Mouse (Mus musculus): ENCODE results near the gene Lpar5. TPM values are rescaled to one million over a fixed set of nuclear protein-coding genes. Genes with fewer than 3 reads are reported as not detected.
A peak's percentile ranks its signal among the peaks of the same experiment; 100 is the strongest.

Lpar5 gene
- total RNA-seq, 2 experiments from 2014 or later = 0.94 to 1.6 TPM

DNA sequence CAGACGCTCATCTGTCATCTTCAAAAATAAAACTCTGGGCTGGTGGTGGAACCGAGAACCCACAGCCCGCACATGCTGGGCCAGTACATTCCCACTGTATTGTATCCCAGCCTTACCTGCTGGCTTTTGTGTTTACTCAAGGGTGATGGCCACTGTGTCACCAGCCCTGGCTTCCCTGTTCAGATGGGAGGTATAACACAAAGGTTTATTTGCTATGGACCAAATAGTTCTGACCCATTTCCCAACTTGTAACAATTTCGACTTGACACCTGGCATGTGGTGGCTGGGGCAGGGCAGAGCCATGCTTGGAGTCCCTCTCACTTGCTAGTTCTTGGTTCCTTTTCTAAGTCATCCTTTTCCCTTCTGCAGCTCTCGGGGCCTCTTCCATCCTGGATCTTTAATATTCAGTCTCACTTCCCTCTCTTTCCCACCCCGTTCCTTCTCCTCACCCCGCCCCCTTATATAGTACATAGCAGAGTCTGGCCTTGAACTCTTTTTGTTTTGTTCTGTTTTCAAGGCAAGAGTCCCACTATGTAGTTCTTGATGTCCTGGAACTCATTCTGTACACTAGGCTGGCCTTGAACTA is 15.2 kb downstream of the Lpar5 start:
- no peak for DNase-seq (ENCODE audit: low spot score in 2 of 2)

DNA sequence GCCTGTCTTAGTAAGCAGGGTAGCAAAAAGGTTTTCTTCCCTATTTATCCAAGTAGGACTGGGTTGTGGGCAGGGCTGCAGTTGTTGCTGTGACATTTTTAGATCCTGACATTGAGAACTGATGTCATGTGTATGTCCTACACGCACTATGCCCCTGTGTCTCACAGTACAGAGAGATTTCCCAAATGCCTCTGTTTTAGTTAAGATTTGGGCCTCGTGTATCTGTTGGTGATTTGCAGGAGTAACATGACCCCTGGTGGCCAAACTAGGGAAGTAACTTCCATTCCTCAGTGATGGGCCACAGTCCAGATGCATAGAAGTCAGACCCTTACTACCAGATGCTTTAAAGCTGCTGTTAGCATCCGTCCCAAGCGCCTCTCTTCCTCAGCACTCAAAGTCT is 16.7 kb downstream of the Lpar5 start:
- peak; percentile 66 to 83 for DNase-seq (ENCODE audit: low spot score in 2 of 2)

DNA sequence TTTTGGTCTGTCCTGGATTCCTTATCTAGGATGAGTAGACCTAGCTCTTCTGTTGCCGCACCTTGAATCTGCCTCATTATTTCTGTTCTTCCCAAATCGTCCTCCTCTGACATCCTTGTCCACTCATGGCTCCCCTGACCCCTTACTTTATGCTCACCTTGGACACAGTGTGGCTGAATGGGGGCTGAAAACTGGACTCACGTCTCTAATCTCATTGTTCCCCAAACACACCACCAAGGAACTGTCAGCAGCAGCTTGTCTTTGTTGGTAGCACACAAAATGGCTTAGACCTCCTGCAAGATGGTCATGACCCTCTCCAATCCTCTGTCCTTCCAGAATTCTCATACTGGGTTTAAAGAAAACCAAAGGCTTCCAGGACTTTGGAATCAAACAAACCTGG is 20.2 kb downstream of the Lpar5 start:
- DNase-seq (ENCODE audit: low spot score in 2 of 2) = no peak

DNA sequence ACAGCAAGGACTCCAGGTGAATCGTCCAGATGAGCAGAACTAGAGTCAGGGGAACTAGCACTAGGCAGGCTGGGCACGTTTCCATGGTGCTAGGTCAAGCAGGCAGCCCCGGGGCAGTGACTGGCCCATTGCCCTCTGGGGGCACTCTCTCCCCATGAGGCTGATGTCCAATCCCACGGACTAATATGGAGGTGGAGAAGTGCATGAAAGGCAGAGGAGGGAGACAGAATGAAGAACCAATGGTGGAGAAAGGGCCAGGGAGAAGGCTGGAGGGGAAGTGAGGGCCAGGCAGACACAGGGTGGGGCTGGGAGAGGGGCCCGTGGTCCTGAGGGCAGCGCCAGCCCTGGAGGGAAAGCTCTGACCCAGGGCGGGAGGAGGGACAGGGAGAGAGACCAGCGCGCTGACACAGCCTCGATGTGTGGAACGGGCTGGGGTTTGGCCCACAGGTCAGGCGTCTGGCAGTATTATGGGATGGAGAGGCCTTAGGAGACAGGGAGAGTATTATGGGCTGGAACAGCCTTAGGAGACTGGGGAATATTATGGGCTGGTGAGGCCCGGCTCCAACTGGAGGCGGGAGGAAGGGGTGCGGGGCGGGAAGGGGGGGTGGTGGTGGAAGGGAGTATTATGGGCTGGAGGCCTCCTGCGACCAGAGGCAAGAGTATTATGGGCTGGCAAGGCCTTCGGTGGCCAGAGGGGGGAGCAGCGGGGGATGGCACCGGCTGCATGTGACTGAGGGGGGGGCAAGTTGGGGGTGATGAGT is 21.0 kb downstream of the Lpar5 start:
- peak; percentile 76 to 83 for DNase-seq (ENCODE audit: low spot score in 2 of 2)

DNA sequence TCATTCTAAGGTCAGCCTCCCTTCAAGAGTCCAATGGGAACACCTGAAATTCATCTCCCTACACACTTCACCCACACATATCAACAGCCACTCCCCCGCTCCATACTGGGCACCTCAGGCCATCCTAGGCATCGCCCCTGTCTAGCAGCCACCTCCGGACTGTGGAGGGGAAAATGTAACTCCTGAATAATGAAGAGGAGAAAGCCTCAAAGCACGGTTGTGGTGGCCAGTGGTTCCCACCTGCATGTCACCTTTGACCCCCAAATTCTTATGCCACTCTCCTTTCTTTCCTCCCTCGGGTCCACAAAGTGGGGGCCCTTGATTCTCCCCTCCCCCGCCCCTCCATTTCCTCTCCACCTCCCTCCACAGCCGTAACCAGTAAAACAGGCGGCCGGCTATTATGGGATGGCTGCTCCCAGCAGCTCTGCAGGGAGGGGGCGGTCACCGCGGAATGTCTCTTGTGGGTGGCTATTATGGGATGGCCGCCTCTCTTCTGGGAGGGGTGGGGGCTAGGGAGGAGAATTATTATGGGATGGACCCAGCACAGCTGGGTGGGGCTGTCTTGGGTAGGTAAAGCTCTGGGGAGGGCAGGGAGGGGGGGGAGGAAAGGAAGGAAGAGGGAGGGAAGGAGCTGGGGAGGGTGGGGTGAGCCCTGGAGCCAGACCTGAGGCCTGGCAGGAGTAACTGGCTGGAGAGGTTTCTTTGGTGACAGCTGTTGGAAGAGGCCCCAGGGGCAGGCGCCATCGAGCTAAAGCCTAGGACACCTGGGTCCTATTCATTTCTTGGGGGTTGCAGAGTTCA is 22.0 kb downstream of the Lpar5 start:
- DNase-seq (ENCODE audit: low spot score in 2 of 2) = peak; percentile 78 to 91

DNA sequence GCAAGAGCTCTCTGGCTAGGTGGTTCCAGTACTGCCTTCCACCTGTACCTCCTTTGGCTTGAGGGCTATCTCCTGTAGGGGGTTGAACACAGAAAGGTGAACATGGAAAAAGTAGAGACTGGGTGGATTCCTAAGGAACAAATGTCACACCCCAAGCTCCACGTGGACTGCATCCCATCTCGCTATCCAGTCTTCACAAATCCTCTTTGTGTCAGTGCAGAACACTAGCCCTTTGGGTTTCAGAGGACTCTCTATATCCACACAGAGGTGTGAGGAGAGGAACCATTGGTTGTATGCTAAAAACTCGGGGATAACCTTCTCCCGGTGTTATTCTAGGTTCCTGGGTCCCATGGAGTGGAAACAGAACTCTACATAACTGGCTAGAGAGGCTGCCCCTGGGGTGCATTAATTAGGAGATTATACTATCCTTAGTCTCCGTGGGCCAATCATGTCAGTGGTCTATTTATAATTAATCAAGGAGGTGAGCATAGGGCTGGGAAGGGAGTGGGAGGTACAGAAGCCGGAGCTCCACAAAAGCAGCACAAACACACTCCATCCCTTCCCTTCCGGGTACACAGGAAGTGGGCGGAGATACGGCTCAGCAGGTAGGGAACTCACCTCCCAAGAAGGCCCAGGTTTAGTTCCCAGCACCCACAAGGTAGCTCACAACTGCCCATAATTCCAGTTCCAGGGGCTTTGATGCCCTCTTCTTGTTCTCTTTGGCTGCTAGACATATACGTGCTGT is 22.8 kb downstream of the Lpar5 start:
- no peak for DNase-seq (ENCODE audit: low spot score in 2 of 2)

DNA sequence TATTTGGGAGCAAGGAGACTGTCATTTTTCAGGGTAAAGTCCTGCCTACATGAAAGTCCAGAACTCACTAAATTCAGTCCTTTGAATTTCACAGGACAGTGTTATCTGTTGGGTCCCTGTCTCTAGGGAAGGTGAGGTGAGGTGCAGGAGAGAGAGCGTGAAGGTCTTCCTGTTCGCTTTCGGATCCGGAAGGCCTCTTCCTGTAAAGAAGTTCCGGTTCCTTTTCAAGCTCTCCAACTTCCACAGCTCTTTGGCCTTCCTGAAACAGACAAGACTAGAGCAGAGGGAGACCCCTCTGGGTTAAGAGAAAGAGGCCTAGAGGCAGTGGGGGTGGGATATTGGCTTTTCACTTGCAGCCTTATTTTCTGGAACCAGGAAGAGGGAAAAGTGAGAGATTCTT is 24.7 kb downstream of the Lpar5 start:
- DNase-seq (ENCODE audit: low spot score in 2 of 2) = no peak

DNA sequence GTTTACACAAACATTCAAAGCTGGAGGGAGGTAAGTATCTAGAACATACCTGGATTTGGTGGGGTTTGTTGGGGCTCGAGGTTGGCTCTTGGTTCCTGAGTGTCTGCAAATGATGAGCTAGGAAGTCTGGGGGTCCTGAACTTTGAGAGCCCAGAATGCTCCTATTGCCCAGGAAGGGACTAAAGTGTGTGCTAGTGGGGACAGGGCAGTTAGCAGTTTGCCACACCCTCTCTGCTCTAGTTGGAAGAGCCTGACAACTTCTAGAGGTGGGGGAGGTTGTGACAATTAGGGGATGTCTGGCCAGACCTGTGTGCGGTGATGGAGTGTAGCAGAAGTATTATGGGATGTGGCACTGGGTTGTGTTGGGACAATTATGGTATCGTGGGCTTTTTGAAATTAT is 27.1 kb downstream of the Lpar5 start:
- DNase-seq (ENCODE audit: low spot score in 2 of 2) = no peak

DNA sequence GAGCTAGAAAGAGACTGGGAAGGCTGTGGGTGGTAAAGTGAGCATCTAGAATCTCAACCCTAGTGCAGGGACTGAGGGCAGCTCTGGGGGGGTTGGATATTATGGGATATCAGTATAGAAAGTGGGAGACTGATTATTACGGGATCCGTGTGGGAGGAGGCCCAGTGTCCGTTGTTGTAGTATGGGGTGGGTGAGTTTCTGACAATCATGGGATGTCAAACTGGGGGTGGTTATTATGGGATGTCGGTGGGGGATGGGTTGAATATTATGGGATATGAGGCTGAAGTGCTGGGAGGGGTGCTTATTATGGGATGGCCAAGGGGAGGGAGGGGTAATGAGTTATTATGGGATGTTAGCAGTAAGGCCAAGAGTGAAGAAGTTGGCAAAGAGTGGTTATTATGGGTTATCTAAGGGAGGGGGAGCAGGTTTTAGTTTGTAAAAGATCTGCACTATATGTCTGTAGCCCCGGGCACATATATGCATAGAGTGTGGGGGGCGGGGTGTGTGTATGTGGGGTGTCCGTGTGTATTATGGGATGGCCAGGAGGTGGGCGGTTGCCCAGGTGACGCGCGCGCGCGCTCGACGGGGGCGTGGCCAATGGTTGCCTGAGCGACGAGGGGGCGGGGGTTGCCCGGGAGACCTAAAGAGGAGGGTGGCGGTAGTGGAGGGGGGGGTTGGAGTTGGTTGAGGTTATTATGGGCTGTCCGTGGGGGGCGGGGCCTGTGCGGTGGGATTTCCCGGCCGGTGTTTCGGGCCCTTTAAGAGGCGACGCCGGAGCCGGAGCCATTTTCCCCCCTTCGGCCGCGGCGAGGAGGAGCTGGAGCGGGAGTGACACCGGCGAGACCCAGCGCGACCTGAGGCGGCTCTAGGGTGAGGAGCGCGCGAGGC is 27.9 kb downstream of the Lpar5 start, which contains the start of gene Chd4:
TSS of gene Chd4 (plus strand) at position 591 of the 888 bp plus-strand sequence.
- DNase-seq (ENCODE audit: low spot score in 2 of 2) = peak; percentile 90 to 97

DNA sequence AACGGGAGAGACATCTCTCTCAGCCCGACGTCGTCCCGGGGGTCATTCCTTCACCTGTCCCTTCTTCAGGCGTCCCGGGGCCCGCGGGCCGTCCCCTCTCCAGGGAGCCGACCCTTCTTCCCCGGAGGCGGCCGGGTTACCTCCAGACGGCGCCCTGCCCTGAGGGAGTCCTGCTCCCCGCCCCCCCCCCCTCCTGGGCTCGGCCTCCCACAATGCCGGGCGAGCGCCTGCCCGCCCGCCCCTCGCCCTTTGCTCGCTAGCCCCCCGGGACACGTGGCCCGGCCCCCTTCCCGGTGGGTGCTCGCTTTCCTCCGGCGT is 28.5 kb downstream of the Lpar5 start:
- DNase-seq (ENCODE audit: low spot score in 2 of 2) = no peak

DNA sequence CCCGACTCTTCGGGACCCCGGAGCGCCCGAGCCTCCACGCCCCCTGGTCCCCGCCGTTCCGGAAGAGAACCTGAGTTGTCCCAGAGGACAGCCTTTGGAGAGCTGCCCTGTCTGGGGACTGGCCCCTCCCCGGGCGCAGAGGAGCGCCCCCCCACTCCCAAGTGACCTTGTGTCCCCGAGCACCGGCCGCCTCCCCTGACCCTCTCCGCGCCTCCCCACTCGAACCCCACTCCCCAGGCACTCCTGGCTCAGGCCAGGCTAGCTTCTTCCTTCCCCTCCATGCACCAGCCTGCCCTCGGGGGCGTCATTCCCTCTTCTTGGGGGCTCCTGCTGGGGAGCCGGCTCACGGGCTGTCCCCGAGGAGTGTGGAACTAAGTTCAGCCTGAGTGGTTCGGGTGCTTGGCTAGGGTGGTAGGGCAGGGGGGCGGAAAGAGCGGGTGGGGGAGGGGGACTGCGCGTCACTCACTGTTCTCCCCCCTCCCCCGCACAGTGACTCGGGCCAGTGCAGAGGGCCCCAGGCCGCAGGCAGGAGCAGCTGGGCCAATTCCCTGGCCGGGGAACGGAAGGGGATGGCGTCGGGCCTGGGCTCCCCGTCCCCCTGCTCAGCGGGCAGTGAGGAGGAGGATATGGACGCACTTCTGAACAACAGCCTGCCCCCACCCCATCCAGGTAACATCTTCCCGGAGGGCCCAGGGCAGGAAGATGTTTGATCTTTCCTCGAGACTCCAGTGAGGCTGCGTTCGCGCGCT is 29.1 kb downstream of the Lpar5 start:
- DNase-seq (ENCODE audit: low spot score in 2 of 2) = peak; percentile 61 to 62

DNA sequence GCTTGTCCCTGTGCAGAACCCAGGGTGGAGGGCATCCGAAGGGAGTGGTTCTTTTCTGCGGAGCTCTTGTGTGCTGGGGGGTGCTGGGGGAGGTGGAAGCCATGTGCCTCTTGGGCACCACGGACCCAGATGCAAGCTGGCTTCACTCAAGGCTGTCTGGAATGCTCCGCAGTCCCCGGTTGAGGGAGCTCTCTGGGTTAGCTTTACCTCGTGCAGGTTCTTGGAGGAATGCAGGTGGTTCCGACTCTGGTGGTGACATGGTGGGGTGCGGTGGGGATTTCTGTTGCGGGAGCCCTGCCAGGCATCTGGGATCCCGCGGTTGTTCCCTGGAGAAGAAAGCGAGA is 29.6 kb downstream of the Lpar5 start:
- no peak for DNase-seq (ENCODE audit: low spot score in 2 of 2)

DNA sequence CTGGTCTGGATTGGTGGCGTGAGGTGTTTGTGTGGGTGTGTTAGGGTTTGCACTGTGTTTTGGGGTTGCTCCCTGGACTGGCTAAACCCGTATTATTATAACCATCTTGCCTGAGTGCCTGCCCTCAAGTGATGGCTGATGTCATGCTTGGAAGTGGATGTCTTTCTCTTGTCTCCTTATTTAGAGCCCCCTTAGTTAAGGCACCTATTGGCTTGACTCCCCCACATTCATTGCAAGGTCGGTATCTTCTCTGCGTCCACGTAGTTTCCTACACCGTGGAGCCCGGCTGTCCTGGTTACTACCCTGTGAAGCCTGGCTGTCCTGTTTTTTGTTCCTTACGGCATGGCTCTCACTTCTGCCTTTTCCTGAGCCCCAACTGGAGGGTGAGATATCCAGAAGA is 30.2 kb downstream of the Lpar5 start:
- no peak for DNase-seq (ENCODE audit: low spot score in 2 of 2)

DNA sequence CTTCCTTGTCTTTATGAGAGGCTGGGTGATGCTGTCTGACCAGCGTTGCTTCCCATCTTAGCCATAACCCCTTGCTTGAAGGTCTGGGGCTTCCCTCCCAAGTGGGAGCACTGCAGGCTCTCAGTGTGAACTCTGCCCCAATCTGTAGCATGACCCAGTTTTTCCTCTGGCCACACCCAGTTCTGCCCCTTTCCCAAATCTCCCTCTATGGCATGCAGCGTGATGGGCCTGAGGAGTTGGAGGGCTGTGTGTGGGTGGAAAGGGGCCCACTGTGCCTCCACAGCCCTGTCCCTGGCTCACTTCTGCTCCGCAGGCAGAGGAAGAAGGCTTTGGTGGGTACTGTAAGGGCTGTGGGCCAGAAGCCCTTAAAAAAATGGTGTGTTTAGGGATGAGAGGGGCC is 30.8 kb downstream of the Lpar5 start:
- DNase-seq (ENCODE audit: low spot score in 2 of 2) = no peak

DNA sequence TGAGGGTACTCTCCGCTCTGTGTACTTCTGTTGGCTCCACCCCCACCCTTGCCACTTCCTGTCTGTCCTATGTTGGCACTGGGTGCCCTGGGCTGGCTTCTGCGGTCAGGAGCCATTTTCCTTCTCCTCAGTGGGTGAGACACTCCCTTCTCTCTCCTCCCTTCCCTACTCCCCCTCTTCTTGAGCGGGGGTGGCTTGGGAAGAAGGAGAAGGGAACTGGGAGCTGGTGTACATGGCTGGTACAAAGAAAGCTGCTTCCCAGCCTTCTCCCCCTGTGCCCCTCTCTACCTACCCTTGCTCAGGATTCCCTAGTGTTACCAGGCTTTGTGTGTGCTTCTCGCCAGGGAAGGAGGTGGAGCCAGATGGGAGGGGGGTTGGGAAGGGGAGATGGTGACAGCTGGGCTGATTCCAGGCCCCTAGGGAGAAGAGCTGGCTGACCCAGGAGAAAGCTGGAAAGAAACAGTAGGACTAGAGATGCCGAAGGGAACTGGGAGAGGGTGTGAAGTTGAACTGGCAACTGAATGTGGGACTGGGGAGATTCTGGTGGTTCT is 31.8 kb downstream of the Lpar5 start:
- no peak for DNase-seq (ENCODE audit: low spot score in 2 of 2)

DNA sequence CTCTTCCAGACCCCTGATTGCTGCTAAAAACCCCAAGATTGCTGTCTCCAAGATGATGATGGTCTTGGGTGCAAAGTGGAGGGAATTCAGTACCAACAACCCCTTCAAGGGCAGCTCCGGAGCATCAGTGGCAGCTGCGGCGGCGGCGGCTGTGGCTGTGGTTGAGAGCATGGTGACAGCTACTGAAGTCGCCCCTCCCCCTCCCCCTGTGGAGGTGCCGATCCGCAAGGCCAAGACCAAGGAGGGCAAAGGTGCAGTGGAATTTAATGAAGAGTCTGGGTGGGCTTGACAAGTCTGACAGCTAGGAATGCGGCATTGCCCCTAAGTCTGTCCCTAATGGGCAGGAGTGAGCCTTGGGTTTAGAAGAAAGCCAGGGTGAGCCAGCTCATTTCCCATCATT is 33.7 kb downstream of the Lpar5 start:
- no peak for DNase-seq (ENCODE audit: low spot score in 2 of 2)

DNA sequence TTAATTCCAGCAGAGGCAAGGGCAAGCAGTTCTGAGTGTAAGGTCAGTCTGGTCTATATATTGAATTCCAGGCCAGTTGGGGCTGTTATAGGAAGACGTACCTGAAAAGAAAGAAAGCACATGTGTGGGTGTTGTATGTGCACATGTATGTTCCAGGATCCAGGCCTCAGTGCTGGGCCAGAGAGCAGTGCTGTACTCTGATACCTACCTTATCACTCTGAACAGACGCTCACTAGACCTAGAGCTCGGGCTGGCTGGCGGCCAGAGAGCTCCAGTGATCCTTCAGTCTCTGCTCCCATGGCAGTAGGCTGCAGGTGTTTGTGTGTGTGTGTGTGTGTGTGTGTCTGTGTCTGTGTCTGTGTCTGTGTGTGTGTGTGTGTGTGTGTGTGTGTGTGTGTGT is 36.5 kb downstream of the Lpar5 start:
- no peak for DNase-seq (ENCODE audit: low spot score in 2 of 2)

DNA sequence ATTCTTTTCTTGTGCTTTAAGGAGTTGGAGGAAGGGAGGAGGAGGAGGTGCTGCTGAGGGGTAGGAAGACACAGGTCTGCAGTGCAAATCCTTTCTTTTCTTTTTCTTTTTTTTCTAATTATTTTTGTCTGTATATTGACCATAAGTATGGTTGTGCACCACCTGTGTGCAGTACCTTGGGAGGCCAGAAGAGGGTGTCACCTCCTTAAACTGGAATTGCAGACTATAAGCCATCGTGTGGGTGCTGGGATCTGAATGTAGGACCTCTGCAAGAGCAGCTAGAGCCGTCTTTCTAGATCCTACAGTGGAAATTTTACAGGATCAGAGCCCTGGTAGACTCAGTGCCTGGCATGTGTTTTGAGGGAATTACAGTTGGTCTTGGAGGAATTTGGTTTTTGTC is 40.0 kb downstream of the Lpar5 start:
- DNase-seq (ENCODE audit: low spot score in 2 of 2) = no peak

DNA sequence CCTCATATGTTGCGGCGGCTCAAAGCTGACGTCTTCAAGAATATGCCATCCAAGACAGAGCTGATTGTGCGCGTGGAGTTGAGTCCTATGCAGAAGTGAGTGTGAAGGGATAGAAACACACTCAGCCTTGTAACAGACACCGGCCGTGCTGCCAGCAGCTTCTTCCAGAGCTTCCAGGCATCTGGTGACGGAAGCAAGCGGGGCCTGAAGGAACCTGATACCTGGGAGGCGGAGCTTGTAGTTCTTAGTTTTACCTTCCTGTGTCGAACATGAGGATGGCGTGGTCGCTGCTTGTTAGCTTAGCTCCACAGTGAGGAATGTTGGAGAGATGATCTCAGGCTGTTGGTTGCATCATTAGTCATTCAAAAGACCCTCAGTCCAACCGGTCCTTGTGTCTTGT is 41.7 kb downstream of the Lpar5 start:
- no peak for DNase-seq (ENCODE audit: low spot score in 2 of 2)

DNA sequence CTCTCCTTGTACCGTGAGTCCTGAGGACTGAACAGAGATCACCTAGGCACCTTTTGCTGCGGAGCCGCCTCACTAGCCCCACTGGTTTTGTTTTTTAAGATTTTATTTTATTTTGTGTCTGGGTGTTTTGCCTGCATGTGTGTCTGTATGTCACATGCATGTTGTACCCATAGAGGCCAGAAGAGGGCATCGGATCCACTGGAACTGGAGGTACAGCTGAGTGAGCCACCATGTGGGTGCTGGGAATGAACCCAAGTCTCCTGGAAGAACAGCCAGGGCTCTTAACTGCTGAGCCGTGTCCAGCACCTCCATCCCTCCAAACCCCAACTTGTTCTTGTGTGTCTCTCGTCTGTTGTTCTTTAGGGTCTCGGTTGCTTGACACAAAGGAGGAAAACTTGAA is 43.2 kb downstream of the Lpar5 start:
- peak; percentile 48 to 70 for DNase-seq (ENCODE audit: low spot score in 2 of 2)
